Mouse (Mus musculus) lung, embryonic 14.5 days (tissue): ENCODE results near the gene Ddx39. TPM values are rescaled to one million over a fixed set of nuclear protein-coding genes. Genes with fewer than 3 reads are reported as not detected.

Source experiments
- ATAC-seq: fragments of 200-750 bp; cut with Nextera tagmentation; 2 replicates; pipeline ENCODE4 v1.8.0; 2017; ENCODE audit warnings: mild to moderate bottlenecking, moderate TSS enrichment, moderate library complexity; ENCODE audit not compliant: insufficient read depth
- DNase-seq: peaks from one replicate; pipeline ENCODE4 v3.0.0-alpha.2; 2015
- H3K27ac ChIP-seq: fragments of 300-500 bp; sonication (generic); 2 replicates; pipeline ENCODE4 v1.5.1; 2014; ENCODE audit warnings: low read depth, mild to moderate bottlenecking, moderate library complexity
- H3K27me3 ChIP-seq: fragments of 300-500 bp; sonication (generic); 2 replicates; pipeline ENCODE4 v1.6.1; 2014; ENCODE audit warnings: low read length, control low read depth; ENCODE audit not compliant: insufficient read depth
- H3K36me3 ChIP-seq: fragments of 300-500 bp; sonication (generic); 2 replicates; pipeline ENCODE4 v1.6.1; 2014; ENCODE audit warnings: control low read depth; ENCODE audit not compliant: insufficient read depth
- H3K4me1 ChIP-seq: fragments of 300-500 bp; sonication (generic); 2 replicates; pipeline ENCODE4 v1.6.1; 2014; ENCODE audit warnings: antibody characterized with exemption, control low read depth; ENCODE audit not compliant: insufficient read depth
- H3K4me2 ChIP-seq: fragments of 300-500 bp; sonication (generic); 2 replicates; pipeline ENCODE4 v1.6.1; 2014; ENCODE audit warnings: mild to moderate bottlenecking
- H3K4me3 ChIP-seq: fragments of 300-500 bp; sonication (generic); 2 replicates; pipeline ENCODE4 v1.5.1; 2014; ENCODE audit warnings: low read depth, low read length
- H3K9ac ChIP-seq: fragments of 300-500 bp; sonication (generic); 2 replicates; pipeline ENCODE4 v1.6.1; 2014
- H3K9me3 ChIP-seq: fragments of 300-500 bp; sonication (generic); 2 replicates; pipeline ENCODE4 v1.6.1; 2016; ENCODE audit warnings: low read depth, low read length, control low read depth
- CTCF ChIP-seq: IDR thresholded peaks from 2 replicates; pipeline ENCODE4 v1.5.1; 2016; ENCODE audit warnings: antibody characterized with exemption, low read depth
- WGBS: fragments of 180-500 bp; shearing (Covaris S2); extraction: QIAGEN DNeasy Blood & Tissue Kit; methylation state at CpG from one replicate; pipeline ENCODE4 v1.1.7; 2014; 5-methylcytosine and 5-hydroxymethylcytosine counted together
- polyA plus RNA-seq: library from polyadenylated mRNA; unstranded; fragments of >200 nt; fragmentation: Nextera tagmentation; extraction: Ambion mirVana; gene quantifications from 2 replicates; pipeline ENCODE4 v1.2.1, GENCODE M21; 2014

Ddx39 gene
- polyA plus RNA-seq, 1 experiment from 2014 or later = 199 TPM

DNA sequence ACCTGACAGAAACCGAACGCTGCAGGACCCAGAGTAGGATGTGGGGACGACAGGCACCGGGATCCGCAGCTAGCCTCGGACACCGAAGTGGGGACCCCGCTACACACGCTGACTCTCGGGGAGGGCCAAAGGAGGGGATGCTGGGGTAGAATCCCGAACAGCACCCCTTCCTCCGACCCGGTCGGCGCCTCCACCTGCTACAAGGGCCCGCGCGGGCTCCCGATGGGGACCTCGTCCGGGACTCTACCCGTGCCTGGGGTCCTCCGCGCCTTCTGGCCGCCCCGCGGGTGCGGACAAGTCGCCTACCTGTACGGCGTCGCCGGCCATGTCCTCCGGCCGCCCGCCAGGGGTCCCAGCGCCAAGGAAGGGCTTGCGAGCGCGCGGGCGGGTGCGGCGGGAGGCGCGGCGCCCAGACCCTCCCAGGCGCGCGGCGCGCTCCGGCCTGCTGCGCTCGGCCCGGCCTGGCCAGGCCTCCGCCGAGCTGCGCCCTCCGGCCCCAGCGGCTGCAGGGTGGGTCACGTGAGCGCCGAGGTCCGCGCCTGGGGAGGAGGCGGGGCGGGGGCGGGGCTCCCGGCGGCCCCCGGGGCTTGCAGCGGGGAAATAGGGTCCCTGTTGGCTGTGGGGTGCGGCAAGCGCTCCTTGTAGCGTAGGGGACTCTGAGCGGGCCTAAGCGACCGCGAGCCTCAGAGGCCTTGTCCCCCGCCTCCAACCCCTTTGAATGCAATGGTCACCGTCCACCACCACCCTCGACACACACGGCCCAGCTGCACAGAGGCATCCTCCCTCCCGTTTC, 16.1 kb upstream of the Ddx39 start, which contains the start of gene Pkn1:
Pkn1 (minus strand) TSS at position 519 of the 793 bp plus-strand sequence.
- H3K27ac ChIP-seq = peak within 1 kb of the TSS; percentile 87
- TF ChIP-seq CTCF = no peak
- H3K4me1 ChIP-seq = peaks cover 11% of the 10 kb centered on the region; the same call in 1 of the 2 replicates
- peak within 1 kb of the TSS; percentile 98 for H3K4me2 ChIP-seq
- no peaks in the 10 kb centered on the region for H3K27me3 ChIP-seq
- DNase-seq (peak; percentile 90), ATAC-seq (peak; percentile 92)
- H3K4me3 ChIP-seq = peak within 1 kb of the TSS; percentile 87
- H3K9ac ChIP-seq = peak within 1 kb of the TSS; percentile 92
- under 1% methylated on average over 77 of the region's 85 CpGs for WGBS
- H3K36me3 ChIP-seq = no peaks in the 10 kb centered on the region
- no peaks in the 10 kb centered on the region; the same call in 1 of the 2 replicates for H3K9me3 ChIP-seq

DNA sequence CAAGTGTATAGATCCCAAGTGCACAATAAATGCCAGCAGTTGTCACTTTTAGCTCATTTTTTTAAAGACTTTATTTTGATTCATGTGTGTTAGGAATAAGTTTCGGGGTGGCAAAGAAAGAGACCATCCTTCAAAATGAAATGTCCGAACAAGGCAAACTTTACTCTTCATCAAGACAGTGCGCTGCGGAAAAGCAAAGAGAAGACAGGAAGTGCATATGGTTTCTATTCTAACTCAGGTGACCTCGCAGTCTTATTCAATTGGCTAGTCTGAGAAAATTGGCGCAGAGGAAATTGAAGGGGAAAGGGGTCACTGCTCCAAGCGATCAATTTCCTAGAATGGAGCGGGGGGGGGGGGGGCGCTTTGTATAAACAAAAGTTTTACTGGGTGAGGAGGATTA, 15.4 kb upstream of the Ddx39 start:
- Histone ChIP-seq H3K4me3 (peak overlapping the region; percentile 87), H3K4me1 (peaks cover 11% of the 10 kb centered on the region; the same call in 1 of the 2 replicates), H3K27me3 (no peaks in the 10 kb centered on the region), H3K36me3 (no peaks in the 10 kb centered on the region), H3K9me3 (no peaks in the 10 kb centered on the region; the same call in 1 of the 2 replicates), H3K9ac (peak overlapping the region; percentile 92), H3K27ac (peak overlapping the region; percentile 87), H3K4me2 (peak overlapping the region; percentile 98)
- 17% methylated on average over 9 of the region's 9 CpGs for WGBS
- TF ChIP-seq CTCF = no peak
- DNase-seq (peak; percentile 51), ATAC-seq (no peak)

DNA sequence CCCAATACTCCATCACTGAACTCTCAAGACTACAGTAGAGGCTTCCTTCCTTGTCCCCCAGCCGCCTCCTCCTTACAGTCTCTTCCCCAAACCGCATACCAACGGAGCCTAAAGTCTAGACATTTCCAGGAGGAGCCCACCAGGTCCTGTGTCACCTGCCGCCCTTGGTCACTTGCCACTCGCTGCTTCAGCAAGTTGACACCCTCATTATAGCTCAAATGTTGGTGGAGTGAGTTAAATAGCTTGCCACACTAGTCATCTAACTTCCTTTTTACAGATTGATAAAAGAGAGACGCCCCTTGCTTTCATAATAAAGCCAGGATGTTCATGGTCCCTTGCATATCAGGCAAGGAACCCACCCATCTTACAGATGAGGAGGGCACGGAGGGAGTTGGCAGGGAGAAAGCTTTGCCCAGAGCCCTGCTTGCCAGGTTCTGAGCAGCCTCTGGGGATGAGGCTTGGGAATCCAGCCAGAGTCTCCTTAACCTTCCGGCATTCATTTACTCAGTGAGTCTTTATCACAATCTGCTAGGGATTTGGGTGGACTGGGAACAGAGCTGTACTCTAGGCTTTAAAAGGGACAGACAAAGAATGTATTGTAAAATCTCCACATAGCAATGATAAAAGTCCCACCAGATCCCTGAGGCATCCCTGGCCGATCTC, 14.4 kb upstream of the Ddx39 start:
- Histone ChIP-seq H3K27ac (no peak overlapping the region), H3K4me2 (no peak overlapping the region; the same call in 1 of the 2 replicates), H3K27me3 (no peaks in the 10 kb centered on the region), H3K36me3 (no peaks in the 10 kb centered on the region), H3K4me1 (peaks cover 11% of the 10 kb centered on the region; the same call in 1 of the 2 replicates), H3K4me3 (no peak overlapping the region), H3K9me3 (no peaks in the 10 kb centered on the region; the same call in 1 of the 2 replicates), H3K9ac (no peak overlapping the region; the same call in 1 of the 2 replicates)
- no peak for ATAC-seq
- DNase-seq = no peak
- no peak for TF ChIP-seq CTCF
- WGBS = 73% methylated on average over 9 of the region's 9 CpGs

DNA sequence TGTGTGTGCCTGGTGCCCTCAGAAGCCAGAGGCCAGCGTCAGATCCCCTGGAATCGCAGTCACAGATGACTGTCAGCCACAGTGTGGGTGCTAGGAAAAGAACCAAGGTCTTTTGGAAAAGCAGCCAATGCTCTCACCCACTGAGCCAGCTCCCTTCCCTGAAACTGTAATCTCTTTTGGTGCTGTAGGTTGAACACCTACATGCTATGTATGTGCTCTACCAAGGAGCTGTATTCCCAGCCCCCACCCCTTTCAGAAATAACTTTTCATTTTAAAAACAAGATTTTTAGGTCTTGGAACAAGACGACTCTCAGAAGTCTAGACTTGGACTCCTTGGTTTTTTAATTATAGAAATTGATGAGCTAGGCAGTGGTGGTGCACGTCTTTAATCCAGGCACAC, 11.6 kb upstream of the Ddx39 start:
- 0 out of 2 replicates have a peak, but pooled peaks cover under 1% of the 10 kb centered on the region for H3K4me1 ChIP-seq
- no peaks in the 10 kb centered on the region; the same call in 1 of the 2 replicates for H3K9me3 ChIP-seq
- H3K4me2 ChIP-seq = no peak overlapping the region
- 77% methylated on average over 4 of the region's 4 CpGs for WGBS
- TF ChIP-seq CTCF = no peak
- H3K27ac ChIP-seq = no peak overlapping the region
- ATAC-seq (no peak), DNase-seq (no peak)
- H3K36me3 ChIP-seq = no peaks in the 10 kb centered on the region
- no peak overlapping the region for H3K9ac ChIP-seq
- no peak overlapping the region for H3K4me3 ChIP-seq
- H3K27me3 ChIP-seq = no peaks in the 10 kb centered on the region

DNA sequence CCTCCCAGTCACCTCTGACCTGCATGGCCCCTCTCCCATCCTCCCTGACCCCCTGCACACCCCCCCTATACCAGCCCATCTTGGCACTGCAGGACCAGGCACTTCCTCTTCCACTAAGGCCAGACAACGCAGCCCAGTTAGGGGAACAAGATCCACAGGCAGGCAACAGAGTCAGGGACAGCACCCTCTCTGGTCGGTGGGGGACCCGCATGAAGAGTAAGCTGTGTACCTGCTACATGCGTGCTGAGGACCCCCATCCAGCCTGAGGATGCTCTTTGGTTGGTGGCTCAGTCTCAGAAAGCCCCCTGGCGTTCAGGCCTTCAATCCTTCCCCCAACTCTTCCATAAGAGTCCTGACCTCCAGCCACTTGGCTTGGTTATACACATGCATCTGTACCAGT, 8.6 kb upstream of the Ddx39 start:
- H3K27ac ChIP-seq = no peak overlapping the region
- TF ChIP-seq CTCF = no peak

DNA sequence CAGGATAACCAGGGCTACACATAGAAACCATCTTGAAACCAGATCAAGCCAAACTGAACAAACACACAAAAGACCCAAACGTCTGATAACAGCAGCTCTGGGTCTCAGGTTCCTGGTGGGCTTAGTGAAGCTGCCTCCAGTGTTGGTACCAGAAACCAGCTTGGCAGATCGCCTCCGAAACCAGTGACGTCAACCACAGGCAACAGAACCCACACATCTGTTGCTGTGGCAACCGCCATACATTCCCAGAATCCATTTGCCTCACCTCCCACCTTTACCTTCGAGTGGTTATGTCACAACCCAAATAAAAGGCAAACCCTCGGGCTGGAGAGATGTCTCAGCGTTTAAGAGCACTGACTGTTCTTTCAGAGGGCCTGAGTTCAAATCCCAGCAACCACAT, 7.4 kb upstream of the Ddx39 start:
- no peaks in the 10 kb centered on the region for H3K9me3 ChIP-seq
- H3K4me2 ChIP-seq = no peak overlapping the region
- H3K36me3 ChIP-seq = no peaks in the 10 kb centered on the region
- no peak overlapping the region for H3K9ac ChIP-seq
- no peak for TF ChIP-seq CTCF
- no peaks in the 10 kb centered on the region for H3K27me3 ChIP-seq
- WGBS = 65% methylated on average over 8 of the region's 8 CpGs
- no peak overlapping the region for H3K4me3 ChIP-seq
- no peak overlapping the region for H3K27ac ChIP-seq
- ATAC-seq (no peak), DNase-seq (no peak)
- H3K4me1 ChIP-seq = no peaks in the 10 kb centered on the region

More for the DNA sequence above, 8.6 kb upstream of the Ddx39 start:
- WGBS = 57% methylated on average over 5 of the region's 5 CpGs
- H3K36me3 ChIP-seq = no peaks in the 10 kb centered on the region
- no peak overlapping the region for H3K4me3 ChIP-seq
- DNase-seq (no peak), ATAC-seq (no peak)
- H3K4me2 ChIP-seq = no peak overlapping the region
- H3K9me3 ChIP-seq = no peaks in the 10 kb centered on the region; the same call in 1 of the 2 replicates
- no peaks in the 10 kb centered on the region for H3K4me1 ChIP-seq
- H3K9ac ChIP-seq = no peak overlapping the region
- H3K27me3 ChIP-seq = no peaks in the 10 kb centered on the region

DNA sequence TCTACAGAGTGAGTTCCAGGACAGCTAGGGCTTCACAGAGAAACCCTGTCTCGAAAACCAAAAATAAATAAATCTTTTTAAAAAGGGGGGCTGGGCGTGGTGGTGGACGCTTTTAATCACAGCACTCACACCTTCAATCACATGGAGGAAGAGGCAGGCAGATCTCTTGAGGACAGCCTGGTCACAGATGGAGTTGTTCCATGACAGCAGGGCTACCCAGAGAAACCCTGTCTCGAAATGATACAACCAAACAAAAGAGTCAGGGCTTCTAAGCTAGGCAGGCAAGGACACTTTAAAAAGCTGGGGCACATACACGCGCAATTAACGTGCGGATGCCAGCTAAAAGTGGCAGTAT, 324 bp upstream of the Ddx39 start:
- H3K4me2 ChIP-seq = peak overlapping the region; percentile 58
- H3K4me3 ChIP-seq = peak overlapping the region; percentile 74
- WGBS = 15% methylated on average over 8 of the region's 8 CpGs
- no peak; the same call in 1 of the 2 replicates for ATAC-seq
- DNase-seq = no peak
- peaks cover 8% of the 10 kb centered on the region for H3K4me1 ChIP-seq
- H3K9ac ChIP-seq = no peak overlapping the region
- H3K36me3 ChIP-seq = peaks cover 6% of the 10 kb centered on the region
- no peak for TF ChIP-seq CTCF
- H3K27ac ChIP-seq = no peak overlapping the region
- no peaks in the 10 kb centered on the region for H3K9me3 ChIP-seq
- no peaks in the 10 kb centered on the region for H3K27me3 ChIP-seq
